Mouse (Mus musculus) kidney, postnatal 0 days (tissue): ENCODE measurements around the gene Klra6. TPM values are rescaled to one million over a fixed set of nuclear protein-coding genes. Genes with fewer than 3 reads are reported as not detected.
"Not testable (repeated sequence)": the region's sequence is repeated elsewhere in the genome, so short reads cannot be mapped to it uniquely, and the experiment has no call there.

ENCODE experiments used
- ATAC-seq: fragments of 200-750 bp; cut with Nextera tagmentation; replicated peaks from 2 replicates; pipeline ENCODE4 v1.8.0; 2017; ENCODE audit warnings: low read depth, moderate number of reproducible peaks, moderate TSS enrichment, moderate library complexity; ENCODE audit not compliant: low FRiP score
- DNase-seq: peaks from one replicate; pipeline ENCODE4 v3.0.0-alpha.2; 2016; ENCODE audit warnings: low spot score
- H3K27ac ChIP-seq: fragments of 300-500 bp; sonication (generic); 2 replicates; pipeline ENCODE4 v1.5.1; 2014; ENCODE audit warnings: mild to moderate bottlenecking
- H3K27me3 ChIP-seq: fragments of 300-500 bp; sonication (generic); 2 replicates; pipeline ENCODE4 v1.6.1; 2014; ENCODE audit warnings: low read length, mixed read lengths; ENCODE audit not compliant: insufficient read depth
- H3K36me3 ChIP-seq: fragments of 300-500 bp; sonication (generic); 2 replicates; pipeline ENCODE4 v1.6.1; 2014; ENCODE audit warnings: low read length, mixed read lengths; ENCODE audit not compliant: insufficient read depth
- H3K4me1 ChIP-seq: fragments of 300-500 bp; sonication (generic); replicated peaks from 2 replicates; pipeline ENCODE4 v1.6.1; 2014; ENCODE audit warnings: antibody characterized with exemption, low read length, mixed read lengths; ENCODE audit not compliant: insufficient read depth
- H3K4me2 ChIP-seq: fragments of 300-500 bp; sonication (generic); 2 replicates; pipeline ENCODE4 v1.6.1; 2014; ENCODE audit warnings: mild to moderate bottlenecking, low read length, moderate library complexity, mixed read lengths
- H3K4me3 ChIP-seq: fragments of 300-500 bp; sonication (generic); replicated peaks from 2 replicates; pipeline ENCODE4 v1.5.1; 2014; ENCODE audit warnings: low read depth, low read length
- H3K9ac ChIP-seq: fragments of 300-500 bp; sonication (generic); 2 replicates; pipeline ENCODE4 v1.6.1; 2014; ENCODE audit warnings: low read depth, low read length
- H3K9me3 ChIP-seq: fragments of 300-500 bp; sonication (generic); replicated peaks from 2 replicates; pipeline ENCODE4 v1.6.1; 2016; ENCODE audit warnings: low read length, inconsistent platforms, mixed read lengths
- CTCF ChIP-seq: IDR thresholded peaks from 2 replicates; pipeline ENCODE4 v1.5.1; 2016; ENCODE audit warnings: antibody characterized with exemption, low read depth, mild to moderate bottlenecking, moderate library complexity
- WGBS: fragments of 180-500 bp; shearing (Covaris S2); extraction: QIAGEN DNeasy Blood & Tissue Kit; methylation state at CpG from one replicate; pipeline ENCODE4 v1.1.7; 2014; 5-methylcytosine and 5-hydroxymethylcytosine counted together
- polyA plus RNA-seq: library from polyadenylated mRNA; unstranded; fragments of >200 nt; fragmentation: Nextera tagmentation; extraction: Ambion mirVana; gene quantifications from 2 replicates; pipeline ENCODE4 v1.2.1, GENCODE M21; 2015

Gene Klra6
- polyA plus RNA-seq: not detected in 2 replicates

- Histone ChIP-seq H3K36me3 (no peaks in the 10 kb centered on the region), H3K9me3 (no peaks in the 10 kb centered on the region), H3K4me1 (no peaks in the 10 kb centered on the region), H3K27me3 (no peaks in the 10 kb centered on the region), H3K4me2 (no peak within 1 kb of the TSS), H3K9ac (no peak within 1 kb of the TSS), H3K27ac (no peak within 1 kb of the TSS), H3K4me3 (no peak within 1 kb of the TSS)
- no peak for TF ChIP-seq CTCF
- WGBS: 76% methylated on average over 4 of the region's 4 CpGs
- DNase-seq (no peak), ATAC-seq (no peak)
These were observed at the start of gene Klra6 for GRCm38 (mm10) chr6:130026854-130027253. TSS of gene Klra6 (minus strand) at chr6:130026954.

GRCm38 (mm10) chr6:130067171-130067570, 40.4 kb upstream of the Klra6 start, which contains the start of gene Klra4:
TSS of gene Klra4 (minus strand) at chr6:130067271.
- H3K9ac ChIP-seq, H3K4me2 ChIP-seq: not testable (repeated sequence)
- 55% methylated on average over 1 of the region's 1 CpGs for WGBS

GRCm38 (mm10) chr6:130065196-130065595, 38.4 kb upstream of the Klra6 start:
- no peak for TF ChIP-seq CTCF
- Histone ChIP-seq H3K9ac (no peak overlapping the region), H3K9me3 (no peaks in the 10 kb centered on the region; the same call in 1 of the 2 replicates), H3K4me3 (no peak overlapping the region), H3K27ac (no peak overlapping the region), H3K27me3 (no peaks in the 10 kb centered on the region), H3K4me2 (no peak overlapping the region), H3K4me1 (no peaks in the 10 kb centered on the region), H3K36me3 (no peaks in the 10 kb centered on the region)
- ATAC-seq: no peak
- WGBS: 75% methylated on average over 5 of the region's 5 CpGs
- DNase-seq: no peak

More at GRCm38 (mm10) chr6:130067171-130067570, 40.4 kb upstream of the Klra6 start, which contains the start of gene Klra4:
- H3K4me3 ChIP-seq, H3K27ac ChIP-seq, H3K36me3 ChIP-seq, H3K27me3 ChIP-seq, DNase-seq, ATAC-seq, H3K4me1 ChIP-seq, H3K9me3 ChIP-seq: not testable (repeated sequence)

- not testable (repeated sequence) for H3K27ac ChIP-seq, H3K4me2 ChIP-seq, H3K36me3 ChIP-seq, H3K4me1 ChIP-seq, H3K9ac ChIP-seq, DNase-seq, ATAC-seq, H3K4me3 ChIP-seq, H3K27me3 ChIP-seq, H3K9me3 ChIP-seq
- WGBS: 52% methylated on average over 4 of the region's 4 CpGs
These were observed 8.4 kb upstream of the Klra6 start for GRCm38 (mm10) chr6:130035146-130035545.

GRCm38 (mm10) chr6:130031493-130032089, 4.8 kb upstream of the Klra6 start:
- not testable (repeated sequence) for DNase-seq, H3K4me1 ChIP-seq, H3K27ac ChIP-seq, H3K4me3 ChIP-seq, H3K9ac ChIP-seq, H3K9me3 ChIP-seq, H3K36me3 ChIP-seq, H3K4me2 ChIP-seq, ATAC-seq, H3K27me3 ChIP-seq

Other genes starting within 250 kb of the Klra6 start
- gene Gm156, start 242.7 kb downstream of the Klra6 start, polyA plus RNA-seq: not detected in 2 replicates
- not detected in 2 replicates for gene Gm17631, start 164.3 kb downstream of the Klra6 start, polyA plus RNA-seq
- gene Klra17, start 150.3 kb downstream of the Klra6 start, polyA plus RNA-seq: 0.09 TPM in 1 of 2 replicates, not detected in the other
- gene Klra5, start 109.3 kb downstream of the Klra6 start, polyA plus RNA-seq: not detected in 2 replicates
- not detected in 2 replicates for gene Klra4, start 40.3 kb upstream of the Klra6 start, polyA plus RNA-seq
- not detected in 2 replicates for gene Klra8, start 102.9 kb upstream of the Klra6 start, polyA plus RNA-seq
- gene Klra9, start 166.2 kb upstream of the Klra6 start, polyA plus RNA-seq: not detected in 2 replicates
- gene Klra7, start 206.4 kb upstream of the Klra6 start, polyA plus RNA-seq: not detected in 2 replicates